Mouse (Mus musculus) heart, embryonic 15.5 days (tissue): ENCODE data around the gene Olfr140. TPM values are rescaled to one million over a fixed set of nuclear protein-coding genes. Genes with fewer than 3 reads are reported as not detected.

Source experiments
- ATAC-seq: fragments of 200-750 bp; cut with Nextera tagmentation; replicated peaks from 2 replicates; pipeline ENCODE4 v1.8.0; 2017; ENCODE audit warnings: low read depth, moderate TSS enrichment; ENCODE audit not compliant: insufficient number of reproducible peaks, insufficient read depth, low FRiP score
- H3K27ac ChIP-seq: fragments of 300-500 bp; sonication (generic); 2 replicates; pipeline ENCODE4 v1.5.1; 2015; ENCODE audit warnings: mild to moderate bottlenecking, inconsistent platforms
- H3K27me3 ChIP-seq: fragments of 300-500 bp; sonication (generic); 2 replicates; pipeline ENCODE4 v1.6.1; 2015; ENCODE audit warnings: inconsistent platforms
- H3K36me3 ChIP-seq: fragments of 300-500 bp; sonication (generic); 2 replicates; pipeline ENCODE4 v1.6.1; 2015; ENCODE audit warnings: mild to moderate bottlenecking, inconsistent platforms
- H3K4me1 ChIP-seq: fragments of 300-500 bp; sonication (generic); replicated peaks from 2 replicates; pipeline ENCODE4 v1.6.1; 2015; ENCODE audit warnings: inconsistent platforms
- H3K4me2 ChIP-seq: fragments of 300-500 bp; sonication (generic); 2 replicates; pipeline ENCODE4 v1.6.1; 2015; ENCODE audit warnings: inconsistent platforms, mild to moderate bottlenecking, moderate library complexity
- H3K4me3 ChIP-seq: fragments of 300-500 bp; sonication (generic); 2 replicates; pipeline ENCODE4 v1.5.1; 2015; ENCODE audit warnings: mild to moderate bottlenecking, inconsistent platforms
- H3K9ac ChIP-seq: fragments of 300-500 bp; sonication (generic); 2 replicates; pipeline ENCODE4 v1.6.1; 2015; ENCODE audit warnings: mild to moderate bottlenecking, inconsistent platforms
- H3K9me3 ChIP-seq: fragments of 300-500 bp; sonication (generic); replicated peaks from 2 replicates; pipeline ENCODE4 v1.6.1; 2016; ENCODE audit warnings: inconsistent platforms
- WGBS: fragments of 180-500 bp; shearing (Covaris S2); methylation state at CpG from one replicate; pipeline ENCODE4 v1.1.7; 2015; ENCODE audit warnings: mixed read lengths; 5-methylcytosine and 5-hydroxymethylcytosine counted together
- polyA plus RNA-seq: library from polyadenylated mRNA; unstranded; fragments of >200 nt; fragmentation: Nextera tagmentation; extraction: Ambion mirVana; gene quantifications from 2 replicates; pipeline ENCODE4 v1.2.1, GENCODE M21; 2015

Gene Olfr140
- not detected in 2 replicates for polyA plus RNA-seq

DNA sequence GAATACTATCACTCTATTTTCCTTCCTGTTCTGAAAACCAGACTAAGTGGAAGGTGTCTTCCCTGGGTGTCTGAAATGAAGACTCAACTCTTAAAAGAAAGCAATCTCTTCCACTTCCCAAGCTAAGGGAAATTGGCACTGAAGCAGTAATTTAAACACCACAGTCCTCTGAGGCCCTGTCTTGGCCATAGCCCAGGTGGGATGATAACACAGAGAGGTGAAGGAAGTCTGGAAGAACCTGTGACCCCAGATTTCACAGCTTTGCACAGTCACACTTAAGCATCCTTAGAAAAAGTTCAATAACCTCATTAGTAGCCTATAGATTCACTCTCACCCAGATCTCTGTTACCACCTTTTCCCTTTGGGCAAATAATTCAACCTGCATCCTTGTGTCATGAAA is at the start of gene Olfr140:
Gene Olfr140, minus strand, starts transcription at position 101 of the 400 bp plus-strand sequence.
- no peak for ATAC-seq
- H3K9ac ChIP-seq: no peak within 1 kb of the TSS

DNA sequence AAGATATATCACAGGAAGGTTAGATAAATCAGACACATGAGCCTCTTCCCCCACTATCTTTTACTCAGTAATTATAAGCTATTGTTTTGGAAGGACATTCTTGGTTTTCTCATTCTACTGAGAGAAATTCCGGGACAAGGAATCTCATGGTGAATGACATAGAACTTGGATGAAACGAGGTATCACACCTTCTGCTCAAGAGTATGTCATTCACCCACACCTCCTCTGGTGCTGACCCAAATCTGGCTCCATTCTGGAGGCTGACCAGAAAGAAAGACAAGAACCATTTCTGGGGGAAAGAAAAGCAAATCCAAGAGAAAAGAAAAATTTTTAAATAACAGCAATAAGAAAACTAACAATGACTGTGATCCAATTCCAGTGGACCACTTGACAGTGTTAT is 6.7 kb upstream of the Olfr140 start:
- ATAC-seq: no peak
- no peak overlapping the region for H3K4me2 ChIP-seq
- no peaks in the 10 kb centered on the region for H3K4me1 ChIP-seq
- no peaks in the 10 kb centered on the region for H3K9me3 ChIP-seq
- H3K27me3 ChIP-seq: no peaks in the 10 kb centered on the region
- no peaks in the 10 kb centered on the region for H3K36me3 ChIP-seq
- WGBS: 63% methylated on average over 2 of the region's 2 CpGs
- no peak overlapping the region for H3K9ac ChIP-seq
- H3K4me3 ChIP-seq: no peak overlapping the region
- H3K27ac ChIP-seq: no peak overlapping the region

More for the DNA sequence above, at the start of gene Olfr140:
- H3K27me3 ChIP-seq: no peaks in the 10 kb centered on the region
- H3K4me2 ChIP-seq: no peak within 1 kb of the TSS
- no peak within 1 kb of the TSS for H3K4me3 ChIP-seq
- H3K36me3 ChIP-seq: no peaks in the 10 kb centered on the region
- H3K27ac ChIP-seq: no peak within 1 kb of the TSS
- no peaks in the 10 kb centered on the region for H3K9me3 ChIP-seq
- H3K4me1 ChIP-seq: no peaks in the 10 kb centered on the region

DNA sequence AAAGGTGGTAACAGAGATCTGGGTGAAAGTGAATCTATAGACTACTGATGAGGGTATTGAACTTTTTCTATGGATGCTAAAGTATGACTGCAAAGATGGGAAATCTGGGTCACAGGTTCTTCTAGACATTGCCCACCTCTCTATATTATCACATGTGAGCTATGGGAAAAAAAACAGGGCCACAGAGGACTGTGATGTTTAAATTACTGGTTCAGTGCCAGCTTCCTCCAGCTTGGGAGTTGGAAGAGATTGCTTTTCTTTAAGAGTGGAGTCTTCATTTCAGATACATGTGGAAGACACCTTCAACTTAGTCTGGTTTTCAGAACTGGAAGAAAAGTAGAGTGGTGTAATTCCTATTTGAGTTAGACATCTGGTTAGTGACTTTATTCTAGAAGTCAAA is 28.4 kb downstream of the Olfr140 start, which contains the start of gene Olfr1265:
Gene Olfr1265, plus strand, starts transcription at position 301 of the 400 bp plus-strand sequence.
- no peak for ATAC-seq
- H3K4me3 ChIP-seq: no peak within 1 kb of the TSS
- H3K9ac ChIP-seq: no peak within 1 kb of the TSS
- H3K36me3 ChIP-seq: no peaks in the 10 kb centered on the region
- H3K4me1 ChIP-seq: no peaks in the 10 kb centered on the region
- no peak within 1 kb of the TSS for H3K27ac ChIP-seq
- no peaks in the 10 kb centered on the region for H3K27me3 ChIP-seq
- no peak within 1 kb of the TSS for H3K4me2 ChIP-seq
- no peaks in the 10 kb centered on the region for H3K9me3 ChIP-seq

DNA sequence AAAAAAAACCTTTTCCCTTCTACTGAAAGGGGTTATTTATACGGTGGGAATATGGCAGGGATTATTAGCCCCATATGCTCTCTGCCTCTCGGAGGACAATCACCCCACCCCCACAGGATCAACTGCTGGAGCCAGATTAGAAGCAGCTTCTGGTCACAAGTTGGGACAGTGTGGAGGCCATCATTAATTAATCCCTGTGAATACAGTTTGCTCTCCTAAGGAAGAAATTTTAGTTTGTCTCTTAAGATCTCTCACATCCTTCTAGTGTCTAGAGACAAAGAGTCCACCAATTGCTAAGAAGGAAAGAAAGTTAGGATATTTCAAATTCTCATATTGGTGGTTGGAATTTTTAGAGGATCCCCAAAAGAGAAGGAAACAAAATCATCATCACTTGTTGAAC is 37.9 kb downstream of the Olfr140 start, which contains the start of gene Olfr1264:
Gene Olfr1264, minus strand, starts transcription at position 101 of the 400 bp plus-strand sequence.
- H3K9ac ChIP-seq: no peak within 1 kb of the TSS
- no peaks in the 10 kb centered on the region for H3K36me3 ChIP-seq
- no peak within 1 kb of the TSS for H3K27ac ChIP-seq
- no peaks in the 10 kb centered on the region for H3K4me1 ChIP-seq
- no peak within 1 kb of the TSS for H3K4me3 ChIP-seq
- no peaks in the 10 kb centered on the region for H3K27me3 ChIP-seq
- ATAC-seq: no peak
- 63% methylated on average over 2 of the region's 2 CpGs for WGBS
- no peak within 1 kb of the TSS for H3K4me2 ChIP-seq
- H3K9me3 ChIP-seq: no peaks in the 10 kb centered on the region

DNA sequence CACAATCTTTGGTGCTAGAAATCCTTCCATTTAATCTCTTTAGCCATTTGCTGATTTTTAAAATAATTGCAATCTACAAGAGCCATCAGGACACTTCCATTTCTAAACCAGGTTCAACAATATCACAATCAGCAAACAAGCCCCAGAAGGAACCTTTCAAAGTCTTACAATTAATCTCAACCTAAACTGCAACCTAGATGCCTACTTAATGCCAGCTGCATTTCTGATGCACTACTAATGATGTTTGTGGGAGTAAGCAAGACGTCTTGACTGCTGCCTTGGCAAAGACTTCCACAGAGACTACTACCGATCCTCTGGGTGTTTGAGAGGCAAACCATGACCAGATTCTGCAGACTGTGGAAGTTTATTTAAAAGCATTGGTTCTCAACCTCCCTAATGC is 51.6 kb downstream of the Olfr140 start, which contains the start of gene Olfr1263:
Gene Olfr1263, plus strand, starts transcription at position 301 of the 400 bp plus-strand sequence.
- Histone ChIP-seq H3K36me3 (no peaks in the 10 kb centered on the region), H3K9me3 (no peaks in the 10 kb centered on the region), H3K27ac (no peak within 1 kb of the TSS), H3K4me3 (no peak within 1 kb of the TSS), H3K4me2 (no peak within 1 kb of the TSS), H3K9ac (no peak within 1 kb of the TSS), H3K4me1 (no peaks in the 10 kb centered on the region), H3K27me3 (no peaks in the 10 kb centered on the region)
- ATAC-seq: no peak
- 72% methylated on average over 2 of the region's 2 CpGs for WGBS

GRCm38 (mm10) chr2:89999845-90000244 is 63.5 kb downstream of the Olfr140 start, which contains the start of gene Olfr1262:
Gene Olfr1262, plus strand, starts transcription at chr2:90000145.
- no peaks in the 10 kb centered on the region for H3K27me3 ChIP-seq
- no peak for ATAC-seq

More at GRCm38 (mm10) chr2:89999845-90000244, 63.5 kb downstream of the Olfr140 start, which contains the start of gene Olfr1262:
- Histone ChIP-seq H3K9me3 (no peaks in the 10 kb centered on the region), H3K36me3 (no peaks in the 10 kb centered on the region), H3K4me1 (no peaks in the 10 kb centered on the region), H3K27ac (no peak within 1 kb of the TSS), H3K4me2 (no peak within 1 kb of the TSS), H3K9ac (no peak within 1 kb of the TSS), H3K4me3 (no peak within 1 kb of the TSS)

Other genes starting within 250 kb of the Olfr140 start
- gene Olfr1256, start 222.0 kb downstream of the Olfr140 start, polyA plus RNA-seq: not detected in 2 replicates
- not detected in 2 replicates for gene Olfr48, start 215.4 kb downstream of the Olfr140 start, polyA plus RNA-seq
- not detected in 2 replicates for gene Olfr1257, start 185.2 kb downstream of the Olfr140 start, polyA plus RNA-seq
- gene Olfr1258, start 136.3 kb downstream of the Olfr140 start, polyA plus RNA-seq: not detected in 2 replicates
- gene Olfr1259, start 114.9 kb downstream of the Olfr140 start, polyA plus RNA-seq: not detected in 2 replicates
- not detected in 2 replicates for gene Olfr1260, start 89.3 kb downstream of the Olfr140 start, polyA plus RNA-seq
- not detected in 2 replicates for gene Olfr1261, start 72.4 kb downstream of the Olfr140 start, polyA plus RNA-seq
- not detected in 2 replicates for gene Olfr1262, start 63.4 kb downstream of the Olfr140 start, polyA plus RNA-seq
- not detected in 2 replicates for gene Olfr1263, start 51.5 kb downstream of the Olfr140 start, polyA plus RNA-seq
- gene Olfr1264, start 38.0 kb downstream of the Olfr140 start, polyA plus RNA-seq: not detected in 2 replicates
- not detected in 2 replicates for gene Olfr1265, start 28.3 kb downstream of the Olfr140 start, polyA plus RNA-seq
- gene Olfr1269, start 57.8 kb upstream of the Olfr140 start, polyA plus RNA-seq: not detected in 2 replicates
- gene Olfr32, start 78.7 kb upstream of the Olfr140 start, polyA plus RNA-seq: not detected in 2 replicates
- not detected in 2 replicates for gene Olfr1270, start 89.5 kb upstream of the Olfr140 start, polyA plus RNA-seq
- gene Olfr1506, start 160.9 kb upstream of the Olfr140 start, polyA plus RNA-seq: not detected in 2 replicates
- not detected in 2 replicates for gene Olfr142, start 194.0 kb upstream of the Olfr140 start, polyA plus RNA-seq
- not detected in 2 replicates for gene Olfr1271, start 207.4 kb upstream of the Olfr140 start, polyA plus RNA-seq
- not detected in 2 replicates for gene Olfr1272, start 229.2 kb upstream of the Olfr140 start, polyA plus RNA-seq